Mouse (Mus musculus): ENCODE results near the gene Rab23. TPM values are rescaled to one million over a fixed set of nuclear protein-coding genes. Genes with fewer than 3 reads are reported as not detected.
A peak's percentile ranks its signal among the peaks of the same experiment; 100 is the strongest.

Gene Rab23
- polyA plus RNA-seq (2012; rRNA removed) = 12.0 and 12.9 TPM in 2 replicates

GRCm38 (mm10) chr1:33719733-33720225 lies at the start of gene Rab23:
Rab23 (plus strand) TSS chr1:33719887.
- H3K36me3 ChIP-seq (ENCODE audit: control insufficient read depth, insufficient read depth, low read length) = no peaks in the 10 kb centered on the region; the same call in 1 of the 2 replicates
- peak within 1 kb of the TSS; percentile 83 for H3K4me3 ChIP-seq (ENCODE audit: control insufficient read depth, low read depth, low read length)
- TF ChIP-seq CTCF (IDR thresholded peaks at IDR 0.05; ENCODE audit: control insufficient read depth, insufficient read depth, insufficient replicate concordance, low read depth, low read length) (no peak), POLR2A (IDR thresholded peaks at IDR 0.05; ENCODE audit: control insufficient read depth, low read depth, low read length) (peak; percentile 53)
- peaks cover 4% of the 10 kb centered on the region for H3K4me1 ChIP-seq (ENCODE audit: control insufficient read depth, insufficient read depth, low read length)
- H3K27me3 ChIP-seq (ENCODE audit: control insufficient read depth, insufficient read depth, low read length) = no peaks in the 10 kb centered on the region
- H3K27ac ChIP-seq (ENCODE audit: control insufficient read depth, insufficient read depth, low read depth, low read length) = peak within 1 kb of the TSS; percentile 76

- Histone ChIP-seq H3K27ac (ENCODE audit: control insufficient read depth, insufficient read depth, low read depth, low read length) (peak overlapping the region; percentile 51), H3K4me3 (ENCODE audit: control insufficient read depth, low read depth, low read length) (peak overlapping the region; percentile 86), H3K27me3 (ENCODE audit: control insufficient read depth, insufficient read depth, low read length) (no peaks in the 10 kb centered on the region), H3K4me1 (ENCODE audit: control insufficient read depth, insufficient read depth, low read length) (no peaks in the 10 kb centered on the region; the same call in none of the 2 replicates), H3K36me3 (ENCODE audit: control insufficient read depth, insufficient read depth, low read length) (no peaks in the 10 kb centered on the region)
- TF ChIP-seq POLR2A (IDR thresholded peaks at IDR 0.05; ENCODE audit: control insufficient read depth, low read depth, low read length) = no peak
Observed at GRCm38 (mm10) chr1:33670164-33670616, 49.5 kb upstream of the Rab23 start.

- Histone ChIP-seq H3K36me3 (ENCODE audit: control insufficient read depth, insufficient read depth, low read length) (no peaks in the 10 kb centered on the region), H3K27me3 (ENCODE audit: control insufficient read depth, insufficient read depth, low read length) (no peaks in the 10 kb centered on the region), H3K4me1 (ENCODE audit: control insufficient read depth, insufficient read depth, low read length) (no peaks in the 10 kb centered on the region; the same call in none of the 2 replicates), H3K27ac (ENCODE audit: control insufficient read depth, insufficient read depth, low read depth, low read length) (no peak overlapping the region), H3K4me3 (ENCODE audit: control insufficient read depth, low read depth, low read length) (no peak overlapping the region)
- no peak for TF ChIP-seq POLR2A (IDR thresholded peaks at IDR 0.05; ENCODE audit: control insufficient read depth, low read depth, low read length)
- no peak for TF ChIP-seq CTCF (IDR thresholded peaks at IDR 0.05; ENCODE audit: control insufficient read depth, insufficient read depth, insufficient replicate concordance, low read depth, low read length)
Observed at GRCm38 (mm10) chr1:33671441-33671840, 48.2 kb upstream of the Rab23 start.

GRCm38 (mm10) chr1:33672083-33672482 lies 47.6 kb upstream of the Rab23 start:
- no peak overlapping the region for H3K4me3 ChIP-seq (ENCODE audit: control insufficient read depth, low read depth, low read length)
- no peaks in the 10 kb centered on the region for H3K36me3 ChIP-seq (ENCODE audit: control insufficient read depth, insufficient read depth, low read length)
- no peak for TF ChIP-seq POLR2A (IDR thresholded peaks at IDR 0.05; ENCODE audit: control insufficient read depth, low read depth, low read length)
- TF ChIP-seq CTCF (IDR thresholded peaks at IDR 0.05; ENCODE audit: control insufficient read depth, insufficient read depth, insufficient replicate concordance, low read depth, low read length) = no peak
- no peaks in the 10 kb centered on the region; the same call in none of the 2 replicates for H3K4me1 ChIP-seq (ENCODE audit: control insufficient read depth, insufficient read depth, low read length)
- H3K27me3 ChIP-seq (ENCODE audit: control insufficient read depth, insufficient read depth, low read length) = no peaks in the 10 kb centered on the region
- no peak overlapping the region for H3K27ac ChIP-seq (ENCODE audit: control insufficient read depth, insufficient read depth, low read depth, low read length)

GRCm38 (mm10) chr1:33672514-33672913 lies 47.2 kb upstream of the Rab23 start:
- no peak overlapping the region for H3K27ac ChIP-seq (ENCODE audit: control insufficient read depth, insufficient read depth, low read depth, low read length)
- H3K36me3 ChIP-seq (ENCODE audit: control insufficient read depth, insufficient read depth, low read length) = no peaks in the 10 kb centered on the region
- H3K27me3 ChIP-seq (ENCODE audit: control insufficient read depth, insufficient read depth, low read length) = no peaks in the 10 kb centered on the region
- no peaks in the 10 kb centered on the region; the same call in none of the 2 replicates for H3K4me1 ChIP-seq (ENCODE audit: control insufficient read depth, insufficient read depth, low read length)
- H3K4me3 ChIP-seq (ENCODE audit: control insufficient read depth, low read depth, low read length) = no peak overlapping the region
- TF ChIP-seq CTCF (IDR thresholded peaks at IDR 0.05; ENCODE audit: control insufficient read depth, insufficient read depth, insufficient replicate concordance, low read depth, low read length) (peak; percentile 18; the same call in 1 of the 2 replicates), POLR2A (IDR thresholded peaks at IDR 0.05; ENCODE audit: control insufficient read depth, low read depth, low read length) (no peak)

GRCm38 (mm10) chr1:33673158-33673960 lies 46.3 kb upstream of the Rab23 start:
- no peak for TF ChIP-seq CTCF (IDR thresholded peaks at IDR 0.05; ENCODE audit: control insufficient read depth, insufficient read depth, insufficient replicate concordance, low read depth, low read length)
- TF ChIP-seq POLR2A (IDR thresholded peaks at IDR 0.05; ENCODE audit: control insufficient read depth, low read depth, low read length) = no peak
- Histone ChIP-seq H3K27ac (ENCODE audit: control insufficient read depth, insufficient read depth, low read depth, low read length) (no peak overlapping the region), H3K4me3 (ENCODE audit: control insufficient read depth, low read depth, low read length) (no peak overlapping the region), H3K4me1 (ENCODE audit: control insufficient read depth, insufficient read depth, low read length) (no peaks in the 10 kb centered on the region; the same call in none of the 2 replicates), H3K27me3 (ENCODE audit: control insufficient read depth, insufficient read depth, low read length) (no peaks in the 10 kb centered on the region), H3K36me3 (ENCODE audit: control insufficient read depth, insufficient read depth, low read length) (no peaks in the 10 kb centered on the region)

- Histone ChIP-seq H3K27ac (ENCODE audit: control insufficient read depth, insufficient read depth, low read depth, low read length) (no peak overlapping the region), H3K36me3 (ENCODE audit: control insufficient read depth, insufficient read depth, low read length) (no peaks in the 10 kb centered on the region), H3K4me1 (ENCODE audit: control insufficient read depth, insufficient read depth, low read length) (no peaks in the 10 kb centered on the region), H3K4me3 (ENCODE audit: control insufficient read depth, low read depth, low read length) (peak overlapping the region; percentile 2; the same call in 1 of the 2 replicates), H3K27me3 (ENCODE audit: control insufficient read depth, insufficient read depth, low read length) (no peaks in the 10 kb centered on the region)
- TF ChIP-seq POLR2A (IDR thresholded peaks at IDR 0.05; ENCODE audit: control insufficient read depth, low read depth, low read length) (no peak), CTCF (IDR thresholded peaks at IDR 0.05; ENCODE audit: control insufficient read depth, insufficient read depth, insufficient replicate concordance, low read depth, low read length) (no peak)
Observed at GRCm38 (mm10) chr1:33680435-33680834, 39.3 kb upstream of the Rab23 start.
